Mouse (Mus musculus) cerebellum, adult 2 months (tissue): ENCODE data around the gene Scrn2. TPM values are rescaled to one million over a fixed set of nuclear protein-coding genes. Genes with fewer than 3 reads are reported as not detected.
A peak's percentile ranks its signal among the peaks of the same experiment; 100 is the strongest.

Source experiments
- DNase-seq, 2 experiments: peaks; one replicate each; pipeline ENCODE4 v3.0.0; 2021
- H3K27ac ChIP-seq: fragments of 200-500 bp; 2 replicates; pipeline ENCODE4 v1.5.1; 2012; ENCODE audit warnings: low read length, control low read depth, inconsistent platforms; ENCODE audit not compliant: insufficient read depth
- H3K27me3 ChIP-seq: fragments of 200-500 bp; 2 replicates; pipeline ENCODE4 v1.6.1; 2012; ENCODE audit warnings: inconsistent platforms, mild to moderate bottlenecking, low read length, moderate library complexity; ENCODE audit not compliant: control insufficient read depth, insufficient read depth
- H3K4me1 ChIP-seq: fragments of 200-500 bp; 2 replicates; pipeline ENCODE4 v1.6.1; 2011; ENCODE audit warnings: low read length; ENCODE audit not compliant: control insufficient read depth, insufficient read depth
- H3K4me3 ChIP-seq: fragments of 200-500 bp; replicated peaks from 2 replicates; pipeline ENCODE3; 2011; ENCODE audit warnings: mild to moderate bottlenecking, low read depth, low read length, control low read depth; ENCODE audit not compliant: insufficient read depth
- CTCF ChIP-seq: fragments of 200-500 bp; IDR thresholded peaks from 2 replicates; pipeline ENCODE4 v1.5.1; 2011; ENCODE audit warnings: low read depth, mild to moderate bottlenecking, control low read depth, low read length, moderate library complexity, borderline replicate concordance; ENCODE audit not compliant: insufficient read depth
- POLR2A ChIP-seq: fragments of 200-500 bp; IDR thresholded peaks from 2 replicates; pipeline ENCODE4 v1.6.1; 2011; ENCODE audit warnings: low read length, control low read depth, borderline replicate concordance; ENCODE audit not compliant: insufficient read depth
- WGBS: fragments of 180-500 bp; shearing (Covaris S2); methylation state at CpG from one replicate; pipeline ENCODE4 v1.1.7; 2018; 5-methylcytosine and 5-hydroxymethylcytosine counted together
- polyA plus RNA-seq: library from polyadenylated mRNA; depleted of rRNA; stranded (reverse); fragments of >200 nt; gene quantifications from 2 replicates; pipeline ENCODE4 v1.2.3, GENCODE M21; 2012

The Scrn2 gene
- polyA plus RNA-seq, 1 experiment, result 12.2 TPM

GRCm38 (mm10) chr11:97036141-97036540 is 6.4 kb downstream of the Scrn2 start:
- 51% methylated on average over 5 of the region's 5 CpGs for WGBS
- peak; percentile 44 to 51 for DNase-seq

DNA sequence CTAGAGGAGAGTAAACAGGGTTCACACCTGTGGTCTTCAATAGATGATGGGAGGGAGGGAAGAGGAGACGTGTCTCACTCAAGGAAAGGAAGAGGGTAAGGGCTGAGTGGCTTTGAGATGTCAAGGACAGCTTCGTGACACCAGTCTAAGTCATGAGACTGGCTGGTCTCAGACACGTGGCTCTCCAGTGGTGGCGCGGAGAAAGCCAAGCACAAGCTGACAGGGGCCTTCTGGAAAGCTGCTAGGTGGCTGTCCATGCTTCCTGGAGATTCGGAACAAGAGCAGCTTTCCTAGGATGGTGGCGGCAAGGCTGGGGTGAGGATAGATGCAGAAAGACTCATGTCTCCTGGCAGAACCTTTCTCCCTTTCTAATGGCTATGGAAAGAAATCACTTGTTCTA is 9.1 kb downstream of the Scrn2 start:
- no peak for DNase-seq
- no peaks in the 10 kb centered on the region for H3K27me3 ChIP-seq
- WGBS, result 60% methylated on average over 7 of the region's 7 CpGs
- H3K4me1 ChIP-seq, result peaks cover 5% of the 10 kb centered on the region; the same call in 1 of the 2 replicates
- no peak overlapping the region for H3K4me3 ChIP-seq
- no peak overlapping the region for H3K27ac ChIP-seq
- no peak for TF ChIP-seq POLR2A
- TF ChIP-seq CTCF, result no peak

More at GRCm38 (mm10) chr11:97036141-97036540, 6.4 kb downstream of the Scrn2 start:
- Histone ChIP-seq H3K4me1 (peaks cover 5% of the 10 kb centered on the region; the same call in 1 of the 2 replicates), H3K4me3 (no peak overlapping the region), H3K27me3 (no peaks in the 10 kb centered on the region), H3K27ac (no peak overlapping the region)
- no peak for TF ChIP-seq POLR2A
- no peak for TF ChIP-seq CTCF

DNA sequence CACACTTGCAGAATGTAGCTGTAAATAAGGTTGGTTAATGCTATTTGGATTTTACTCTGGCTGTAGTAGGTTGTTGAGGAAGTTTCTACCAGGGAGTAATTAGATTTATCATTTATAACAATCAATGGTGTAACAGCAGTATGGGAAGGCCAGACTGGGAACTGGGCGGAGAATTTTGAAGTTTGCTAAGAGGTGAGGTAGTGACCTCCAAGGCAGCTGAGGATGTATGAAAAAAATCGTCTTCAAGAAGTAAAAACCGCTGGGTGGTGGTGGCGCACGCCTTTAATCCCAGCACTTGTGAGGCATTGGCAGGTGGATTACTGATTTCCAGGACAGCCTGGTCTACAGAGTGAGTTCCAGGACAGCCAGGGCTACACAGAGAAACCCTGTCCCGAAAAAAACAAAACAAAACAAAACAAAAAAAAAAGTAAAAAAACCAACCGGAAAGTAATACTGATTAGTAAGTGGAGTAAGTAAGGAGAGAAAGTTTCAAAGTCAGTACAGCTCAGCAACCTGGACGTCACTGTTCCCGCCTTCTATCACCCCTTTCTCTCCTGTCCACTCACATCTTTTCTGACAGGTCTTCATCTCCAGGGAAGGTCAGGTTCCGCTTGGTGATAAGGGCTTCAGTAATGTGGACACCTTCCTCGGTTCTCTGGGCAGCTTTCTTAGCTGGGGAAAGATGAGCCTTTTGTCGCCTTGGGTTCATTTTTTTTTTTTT is 10.7 kb downstream of the Scrn2 start:
- DNase-seq, result no peak
- Histone ChIP-seq H3K4me1 (peaks cover 5% of the 10 kb centered on the region; the same call in 1 of the 2 replicates), H3K27ac (no peak overlapping the region), H3K27me3 (no peaks in the 10 kb centered on the region), H3K4me3 (no peak overlapping the region)
- TF ChIP-seq CTCF, result no peak
- TF ChIP-seq POLR2A, result no peak
- 42% methylated on average over 12 of the region's 12 CpGs for WGBS

DNA sequence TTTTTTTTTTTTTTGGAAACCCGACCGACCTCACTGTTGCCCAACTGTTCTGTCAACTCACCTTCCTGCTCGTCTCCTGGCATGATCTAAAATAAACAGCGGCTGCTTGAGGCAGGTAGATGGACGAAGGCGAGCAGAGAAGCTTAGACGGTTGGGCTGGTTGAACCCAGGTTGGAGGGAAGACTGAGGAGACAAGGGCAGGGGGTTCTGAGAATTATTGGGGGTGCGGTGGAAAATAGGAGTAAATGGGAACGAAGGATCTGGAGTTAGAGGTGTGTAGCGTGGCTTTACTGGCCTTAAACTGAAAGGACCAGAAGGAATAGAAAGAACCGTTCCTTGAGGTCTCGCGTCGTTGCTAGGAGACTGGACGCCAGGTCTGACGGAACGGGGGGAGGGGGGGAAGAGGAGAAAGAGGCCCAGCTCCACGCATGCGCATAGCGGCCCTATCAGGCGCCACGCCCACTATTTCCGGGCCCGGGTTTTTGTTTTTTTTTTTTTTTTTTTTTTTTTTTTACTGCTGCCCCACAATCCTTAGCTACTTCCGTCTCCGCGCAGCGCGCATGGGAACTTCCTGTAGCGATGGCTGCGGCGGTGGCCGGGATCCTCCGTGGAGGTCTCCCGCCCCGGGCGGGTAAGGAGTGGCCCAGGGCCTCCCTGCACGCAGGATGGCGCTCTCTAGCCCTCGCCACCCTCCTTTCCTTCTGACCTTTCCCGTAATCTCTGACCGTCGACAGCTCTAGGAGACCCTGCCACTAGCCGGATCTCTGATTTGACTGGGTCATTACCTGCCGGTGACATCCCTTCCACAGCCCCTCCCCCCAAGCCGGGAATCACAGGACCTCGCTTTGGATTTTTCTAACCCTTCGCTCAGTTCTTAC is 11.5 kb downstream of the Scrn2 start, which contains the start of the genes Lrrc46 and Mrpl10:
TSS of gene Lrrc46 (minus strand) at position 386 of the 878 bp plus-strand sequence.
TSS of gene Mrpl10 (plus strand) at position 539 of the 878 bp plus-strand sequence.
- Histone ChIP-seq H3K27ac (peak within 1 kb of the TSS; percentile 86), H3K27me3 (no peaks in the 10 kb centered on the region), H3K4me3 (peak within 1 kb of the TSS; percentile 98), H3K4me1 (0 out of 2 replicates have a peak, but pooled peaks cover 1% of the 10 kb centered on the region)
- DNase-seq, result peak; percentile 87 to 89
- TF ChIP-seq POLR2A, result peak; percentile 69; the same call in 1 of the 2 replicates
- no peak for TF ChIP-seq CTCF
- under 1% methylated on average over 48 of the region's 48 CpGs for WGBS

- 90% methylated on average over 8 of the region's 8 CpGs for WGBS
- H3K4me1 ChIP-seq, result no peaks in the 10 kb centered on the region; the same call in 1 of the 2 replicates
- H3K27me3 ChIP-seq, result no peaks in the 10 kb centered on the region
- TF ChIP-seq POLR2A, result no peak
- no peak overlapping the region for H3K4me3 ChIP-seq
- DNase-seq, result no peak
- no peak overlapping the region for H3K27ac ChIP-seq
Measured at GRCm38 (mm10) chr11:97044902-97045301, 15.2 kb downstream of the Scrn2 start.

- no peak for TF ChIP-seq CTCF
- no peak for TF ChIP-seq POLR2A
- WGBS, result 82% methylated on average over 7 of the region's 7 CpGs
- H3K4me1 ChIP-seq, result peaks cover 3% of the 10 kb centered on the region; the same call in 1 of the 2 replicates
- no peaks in the 10 kb centered on the region for H3K27me3 ChIP-seq
- no peak for DNase-seq
- no peak overlapping the region for H3K4me3 ChIP-seq
- H3K27ac ChIP-seq, result no peak overlapping the region
Measured at GRCm38 (mm10) chr11:97045861-97046260, 16.1 kb downstream of the Scrn2 start.

DNA sequence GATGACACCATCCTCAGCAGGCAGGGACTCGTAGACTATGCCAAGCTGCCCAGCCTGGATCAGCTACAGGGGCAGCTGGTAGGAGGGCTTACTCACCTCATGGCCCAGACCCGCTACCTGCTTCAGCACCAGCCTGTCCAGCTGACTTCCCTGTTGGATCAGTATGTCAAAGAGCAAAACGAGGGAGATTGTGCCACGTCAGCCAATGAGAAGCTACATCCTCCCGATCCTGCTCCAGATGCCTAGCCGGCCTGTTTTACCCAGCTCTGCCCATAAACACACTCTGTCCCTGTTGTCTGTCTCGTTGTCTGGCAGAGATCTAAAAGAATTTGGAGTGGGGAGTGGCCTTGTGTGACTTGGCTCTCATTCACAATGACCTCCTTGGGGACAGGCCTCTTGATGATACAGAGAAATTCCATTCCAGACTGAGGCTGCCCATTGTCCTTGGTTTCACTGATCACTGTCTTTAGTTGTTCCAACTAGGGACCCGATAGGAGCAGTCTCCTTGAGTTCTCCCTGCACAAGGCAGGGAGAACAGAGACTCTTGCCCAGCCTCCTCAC is 18.4 kb downstream of the Scrn2 start:
- Histone ChIP-seq H3K4me3 (no peak overlapping the region), H3K27ac (no peak overlapping the region), H3K4me1 (peaks cover 14% of the 10 kb centered on the region), H3K27me3 (no peaks in the 10 kb centered on the region)
- WGBS, result 41% methylated on average over 8 of the region's 8 CpGs
- no peak for TF ChIP-seq CTCF
- no peak for TF ChIP-seq POLR2A
- no peak for DNase-seq
